Mouse (Mus musculus) bone marrow, adult 2 months (tissue): ENCODE data around the gene Camkmt.

Source experiments
- CTCF ChIP-seq: fragments of 200-500 bp; IDR thresholded peaks from 2 replicates; pipeline ENCODE4 v1.5.1; 2011; ENCODE audit warnings: low read length, control low read depth; ENCODE audit not compliant: control insufficient read depth, insufficient read depth
- POLR2A ChIP-seq: fragments of 200-500 bp; IDR thresholded peaks from 2 replicates; pipeline ENCODE4 v1.6.1; 2011; ENCODE audit warnings: low read depth, mild to moderate bottlenecking, control low read depth, low read length, borderline replicate concordance; ENCODE audit not compliant: control insufficient read depth

DNA sequence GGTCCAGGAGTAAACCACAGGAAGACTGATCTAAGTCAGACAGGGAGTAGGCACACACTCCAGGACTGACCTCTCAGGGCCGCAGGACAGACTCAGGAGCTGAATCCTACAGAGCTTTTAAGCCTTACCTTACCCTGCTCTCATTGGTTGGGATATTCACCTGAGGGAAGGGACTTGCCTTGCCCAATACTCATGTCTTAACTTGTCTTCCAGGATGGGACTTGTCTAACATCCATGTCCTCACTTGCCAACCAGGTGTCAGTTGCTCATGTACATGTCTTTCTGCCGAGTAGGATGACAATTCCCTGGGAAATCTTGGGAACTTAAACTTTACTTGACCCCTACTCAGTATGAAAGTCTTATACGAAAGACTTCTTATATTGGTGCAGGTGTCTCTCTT is 9.9 kb downstream of the Camkmt start:
- TF ChIP-seq POLR2A (no peak), CTCF (no peak)
